Mouse (Mus musculus): ENCODE results near the gene Shc2.

GRCm38 (mm10) chr10:79638486-79639204 is 927 bp upstream of the Shc2 start:
- TF ChIP-seq POLR2A (IDR thresholded peaks at IDR 0.05; ENCODE audit: low read depth, low read length), result no peak
- TF ChIP-seq CTCF (conservative IDR thresholded peaks at IDR 0.05; ENCODE audit: insufficient read depth, insufficient read length, low read depth, low read length), result no peak
